Mouse (Mus musculus): ENCODE data around the gene Cbx4. TPM values are rescaled to one million over a fixed set of nuclear protein-coding genes. Genes with fewer than 3 reads are reported as not detected.

Gene Cbx4
- total RNA-seq (2023): 89.9 to 98.2 TPM (median 95.3 TPM) in 4 replicates

GRCm38 (mm10) chr11:119086144-119086971 is at the start of gene Cbx4:
Gene Cbx4, minus strand, starts transcription at chr11:119086221.

GRCm38 (mm10) chr11:119040600-119041324 is 45.3 kb downstream of the Cbx4 start, which contains the start of gene Cbx8:
Gene Cbx8, minus strand, starts transcription at chr11:119040969.

Other genes with a start within 250 kb of the Cbx4 start
- gene Rbfox3, start 174.6 kb downstream of the Cbx4 start, total RNA-seq (2023): not detected in 4 replicates
- gene Enpp7, start 98.0 kb downstream of the Cbx4 start, total RNA-seq (2023): not detected in 4 replicates
- gene Cbx2, start 63.3 kb downstream of the Cbx4 start, total RNA-seq (2023): 4.6 to 6.3 TPM (median 5.0 TPM) in 4 replicates
- gene Cbx8, start 45.3 kb downstream of the Cbx4 start, total RNA-seq (2023): 13.1 to 22.8 TPM (median 15.3 TPM) in 4 replicates
- 0.26 to 0.31 TPM (median 0.27 TPM) in 4 replicates for gene Tbc1d16, start 142.3 kb upstream of the Cbx4 start, total RNA-seq (2023)
- gene Ccdc40, start 142.4 kb upstream of the Cbx4 start, total RNA-seq (2023): 0.46 to 1.5 TPM (median 0.61 TPM) in 4 replicates
- gene Gaa, start 181.7 kb upstream of the Cbx4 start, total RNA-seq (2023): 112 to 117 TPM (median 114 TPM) in 4 replicates
- gene Eif4a3, start 213.9 kb upstream of the Cbx4 start, total RNA-seq (2023): 211 to 252 TPM (median 226 TPM) in 4 replicates
- gene Card14, start 221.5 kb upstream of the Cbx4 start, total RNA-seq (2023): not detected in 4 replicates

Measured in B cell, adult 62 days (primary cell).